8 mouse cellular contexts compared by ENCODE assay signal in genomic region chr11:67052321-67052952, GRCm38 (mm10). TPM values are rescaled to one million over a fixed set of nuclear protein-coding genes. Genes with fewer than 3 reads are reported as not detected.
DNase-seq lines count a peak whose midpoint lies in the region; ATAC-seq and TF ChIP-seq lines count a peak whose summit lies in the region.

Gene Adprm (minus strand): TSS chr11:67052594.
Gene Sco1 (plus strand): TSS chr11:67052670.

- no peaks in the 10 kb centered on the region for H3K9me3 ChIP-seq in heart, embryonic 12.5 days (replicated peaks)
- no peaks in the 10 kb centered on the region for H3K9me3 ChIP-seq in kidney, postnatal 0 days (replicated peaks; ENCODE audit: low read length)
- H3K9me3 ChIP-seq in liver, embryonic 11.5 days (ENCODE audit: control insufficient read depth, low read length) = no peaks in the 10 kb centered on the region
- no peaks in the 10 kb centered on the region for H3K9me3 ChIP-seq in stomach, embryonic 14.5 days (ENCODE audit: control insufficient read depth, low read depth, low read length)

- peak within 1 kb of the TSS; percentile 82 for H3K4me3 ChIP-seq in heart, embryonic 12.5 days
- H3K4me3 ChIP-seq in kidney, postnatal 0 days (replicated peaks; ENCODE audit: low read depth, low read length) = peak within 1 kb of the TSS; percentile 78
- peak within 1 kb of the TSS; percentile 97 for H3K4me3 ChIP-seq in liver, embryonic 11.5 days (ENCODE audit: low read depth, low read length)
- H3K4me3 ChIP-seq in stomach, embryonic 14.5 days (ENCODE audit: low read depth, low read length) = peak within 1 kb of the TSS; percentile 93

- peaks cover 17% of the 10 kb centered on the region for H3K4me1 ChIP-seq in heart, embryonic 12.5 days (replicated peaks)
- H3K4me1 ChIP-seq in kidney, postnatal 0 days (replicated peaks; ENCODE audit: insufficient read depth, low read length) = 0 out of 2 replicates have a peak, but pooled peaks cover 3% of the 10 kb centered on the region
- H3K4me1 ChIP-seq in liver, embryonic 11.5 days (replicated peaks; ENCODE audit: control insufficient read depth, insufficient read depth, low read length) = peaks cover 7% of the 10 kb centered on the region
- H3K4me1 ChIP-seq in stomach, embryonic 14.5 days (ENCODE audit: control insufficient read depth, insufficient read depth, low read length) = peaks cover 8% of the 10 kb centered on the region

- H3K4me2 ChIP-seq in heart, embryonic 12.5 days = peak within 1 kb of the TSS; percentile 78
- H3K4me2 ChIP-seq in kidney, postnatal 0 days (ENCODE audit: low read length) = peak within 1 kb of the TSS; percentile 77
- H3K4me2 ChIP-seq in liver, embryonic 11.5 days = peak within 1 kb of the TSS; percentile 63
- H3K4me2 ChIP-seq in stomach, embryonic 14.5 days (replicated peaks; ENCODE audit: low read depth, low read length) = peak within 1 kb of the TSS; percentile 76

- under 1% methylated on average over 50 of the region's 50 CpGs for WGBS in heart, embryonic 12.5 days
- under 1% methylated on average over 50 of the region's 50 CpGs for WGBS in kidney, postnatal 0 days
- WGBS in liver, embryonic 11.5 days = 1% methylated on average over 50 of the region's 50 CpGs
- under 1% methylated on average over 50 of the region's 50 CpGs for WGBS in stomach, embryonic 14.5 days

- ATAC-seq in erythroid progenitor cell, adult 5-6 weeks (replicated peaks; ENCODE audit: low FRiP score, poor library complexity, severe bottlenecking) = peak; percentile 100
- ATAC-seq in heart, embryonic 12.5 days (ENCODE audit: insufficient number of reproducible peaks, low FRiP score) = peak; percentile 94
- ATAC-seq in kidney, postnatal 0 days (replicated peaks; ENCODE audit: low FRiP score, low read depth) = peak; percentile 88
- peak; percentile 94 for ATAC-seq in liver, embryonic 11.5 days (replicated peaks; ENCODE audit: low FRiP score)
- ATAC-seq in stomach, embryonic 14.5 days (ENCODE audit: insufficient number of reproducible peaks, insufficient read depth, low FRiP score, low read depth) = peak; percentile 92

- peak within 1 kb of the TSS; percentile 82 for H3K27ac ChIP-seq in heart, embryonic 12.5 days (ENCODE audit: poor library complexity, severe bottlenecking)
- H3K27ac ChIP-seq in kidney, postnatal 0 days = peak within 1 kb of the TSS; percentile 89
- H3K27ac ChIP-seq in liver, embryonic 11.5 days (ENCODE audit: low read depth, low read length) = peak within 1 kb of the TSS; percentile 66
- peak within 1 kb of the TSS; percentile 66; the same call in 1 of the 2 replicates for H3K27ac ChIP-seq in stomach, embryonic 14.5 days (ENCODE audit: low read length)

- peaks cover 37% of the 10 kb centered on the region for H3K36me3 ChIP-seq in heart, embryonic 12.5 days
- peaks cover 22% of the 10 kb centered on the region; the same call in 1 of the 2 replicates for H3K36me3 ChIP-seq in kidney, postnatal 0 days (ENCODE audit: insufficient read depth, low read length)
- peaks cover 11% of the 10 kb centered on the region for H3K36me3 ChIP-seq in liver, embryonic 11.5 days (ENCODE audit: control insufficient read depth, insufficient read depth, low read length)
- peaks cover 17% of the 10 kb centered on the region for H3K36me3 ChIP-seq in stomach, embryonic 14.5 days (ENCODE audit: control insufficient read depth, insufficient read depth, low read length)

- DNase-seq in CD4-positive helper T cell, adult 2 months (ENCODE audit: low read depth, low spot score) = peak; percentile 90
- DNase-seq in brain, embryonic 18.5 days (ENCODE audit: low read depth, low spot score) = peak; percentile 67
- peak; percentile 97 for DNase-seq in kidney, postnatal 0 days (ENCODE audit: low spot score)
- DNase-seq in liver, embryonic 11.5 days (ENCODE audit: low spot score) = peak; percentile 88
- peak; percentile 83 for DNase-seq in naive thymus-derived CD4-positive, alpha-beta T cell, adult 2 months (ENCODE audit: low read depth)

- H3K9ac ChIP-seq in heart, embryonic 12.5 days = peak within 1 kb of the TSS; percentile 87
- peak within 1 kb of the TSS; percentile 80 for H3K9ac ChIP-seq in kidney, postnatal 0 days (ENCODE audit: low read depth, low read length)
- H3K9ac ChIP-seq in liver, embryonic 11.5 days (ENCODE audit: low read depth, low read length) = peak within 1 kb of the TSS; percentile 91
- peak within 1 kb of the TSS; percentile 64 for H3K9ac ChIP-seq in stomach, embryonic 14.5 days (replicated peaks; ENCODE audit: low read depth, low read length)

- H3K27me3 ChIP-seq in heart, embryonic 12.5 days (replicated peaks) = no peaks in the 10 kb centered on the region
- H3K27me3 ChIP-seq in kidney, postnatal 0 days (ENCODE audit: insufficient read depth, low read length) = no peaks in the 10 kb centered on the region
- H3K27me3 ChIP-seq in liver, embryonic 11.5 days (replicated peaks; ENCODE audit: control insufficient read depth, insufficient read depth, low read length) = no peaks in the 10 kb centered on the region
- no peaks in the 10 kb centered on the region for H3K27me3 ChIP-seq in stomach, embryonic 14.5 days (ENCODE audit: control insufficient read depth, insufficient read depth, low read length)

- peak; percentile 55 for TF ChIP-seq CTCF in kidney, postnatal 0 days (IDR thresholded peaks at IDR 0.05; ENCODE audit: low read depth)

RNA-seq across cellular contexts. Expression of gene Adprm, which starts in this region (rescaled TPM):
- total RNA-seq in erythroid progenitor cell, adult 5-6 weeks (2015; ENCODE audit: low replicate concordance) = 5.0 and 34.8 TPM in 2 replicates
- 3.2 and 8.5 TPM in 2 replicates for total RNA-seq in erythroid progenitor cell, adult 5-6 weeks (2017; ENCODE audit: low replicate concordance)
- polyA plus RNA-seq in heart, embryonic 12.5 days (2016; fragmentation: Nextera tagmentation; extraction: Ambion mirVana) = 20.1 and 21.2 TPM in 2 replicates
- polyA plus RNA-seq in kidney, postnatal 0 days (2015; fragmentation: Nextera tagmentation; extraction: Ambion mirVana) = 29.0 and 29.5 TPM in 2 replicates
- 17.0 and 18.5 TPM in 2 replicates for polyA plus RNA-seq in liver, embryonic 11.5 days (2014; fragmentation: Nextera tagmentation; extraction: Ambion mirVana)
- 30.6 and 31.7 TPM in 2 replicates for polyA plus RNA-seq in stomach, embryonic 14.5 days (2014; fragmentation: Nextera tagmentation; extraction: Ambion mirVana)

RNA-seq across cellular contexts. Expression of gene Sco1, which starts in this region (rescaled TPM):
- total RNA-seq in erythroid progenitor cell, adult 5-6 weeks (2015; ENCODE audit: low replicate concordance) = 2.5 TPM in 1 of 2 replicates, not detected in the other
- total RNA-seq in erythroid progenitor cell, adult 5-6 weeks (2017; ENCODE audit: low replicate concordance) = 2.2 and 2.9 TPM in 2 replicates
- polyA plus RNA-seq in heart, embryonic 12.5 days (2016; fragmentation: Nextera tagmentation; extraction: Ambion mirVana) = 24.3 and 25.8 TPM in 2 replicates
- 16.0 and 16.7 TPM in 2 replicates for polyA plus RNA-seq in kidney, postnatal 0 days (2015; fragmentation: Nextera tagmentation; extraction: Ambion mirVana)
- 18.8 and 20.3 TPM in 2 replicates for polyA plus RNA-seq in liver, embryonic 11.5 days (2014; fragmentation: Nextera tagmentation; extraction: Ambion mirVana)
- polyA plus RNA-seq in stomach, embryonic 14.5 days (2014; fragmentation: Nextera tagmentation; extraction: Ambion mirVana) = 16.5 and 16.7 TPM in 2 replicates

Comparison
In these comparisons a context has a peak if more than half of its experiments do, and no peak if none do; other contexts are left out.
1. Peak in every context shown above with its lines: DNase-seq, ATAC-seq, H3K4me3 ChIP-seq and H3K27ac ChIP-seq.